Mouse (Mus musculus) hindbrain, embryonic 15.5 days (tissue): Measurements from ENCODE around the gene Bcl3. TPM values are rescaled to one million over a fixed set of nuclear protein-coding genes. Genes with fewer than 3 reads are reported as not detected.
A peak's percentile ranks its signal among the peaks of the same experiment; 100 is the strongest.
"Not testable (repeated sequence)": the region's sequence is repeated elsewhere in the genome, so short reads cannot be mapped to it uniquely, and the experiment has no call there.

Source experiments
- ATAC-seq: fragments of 200-750 bp; cut with Nextera tagmentation; 2 replicates; pipeline ENCODE4 v1.8.0; 2017; ENCODE audit warnings: low read depth, moderate number of reproducible peaks, moderate TSS enrichment; ENCODE audit not compliant: low FRiP score
- H3K27ac ChIP-seq: fragments of 300-500 bp; sonication (generic); replicated peaks from 2 replicates; pipeline ENCODE4 v1.5.1; 2015; ENCODE audit warnings: mild to moderate bottlenecking, inconsistent platforms
- H3K27me3 ChIP-seq: fragments of 300-500 bp; sonication (generic); 2 replicates; pipeline ENCODE4 v1.6.1; 2015; ENCODE audit warnings: control low read depth, inconsistent platforms
- H3K36me3 ChIP-seq: fragments of 300-500 bp; sonication (generic); 2 replicates; pipeline ENCODE4 v1.6.1; 2015; ENCODE audit warnings: control low read depth, inconsistent platforms
- H3K4me1 ChIP-seq: fragments of 300-500 bp; sonication (generic); replicated peaks from 2 replicates; pipeline ENCODE4 v1.6.1; 2015; ENCODE audit warnings: control low read depth, inconsistent platforms
- H3K4me2 ChIP-seq: fragments of 300-500 bp; sonication (generic); 2 replicates; pipeline ENCODE4 v1.6.1; 2015; ENCODE audit warnings: moderate library complexity, mild to moderate bottlenecking, inconsistent platforms
- H3K4me3 ChIP-seq: fragments of 300-500 bp; sonication (generic); 2 replicates; pipeline ENCODE4 v1.5.1; 2015; ENCODE audit warnings: mild to moderate bottlenecking, inconsistent platforms
- H3K9ac ChIP-seq: fragments of 300-500 bp; sonication (generic); 2 replicates; pipeline ENCODE4 v1.6.1; 2015; ENCODE audit warnings: inconsistent platforms
- H3K9me3 ChIP-seq: fragments of 300-500 bp; sonication (generic); 2 replicates; pipeline ENCODE4 v1.6.1; 2016; ENCODE audit warnings: control low read depth, inconsistent platforms
- WGBS: fragments of 180-500 bp; shearing (Covaris S2); methylation state at CpG from one replicate; pipeline ENCODE4 v1.1.7; 2015; 5-methylcytosine and 5-hydroxymethylcytosine counted together
- polyA plus RNA-seq: library from polyadenylated mRNA; unstranded; fragments of >200 nt; fragmentation: Nextera tagmentation; extraction: Ambion mirVana; gene quantifications from 2 replicates; pipeline ENCODE4 v1.2.1, GENCODE M21; 2015

The Bcl3 gene
- polyA plus RNA-seq, 1 experiment from 2014 or later, result 0.92 TPM

DNA sequence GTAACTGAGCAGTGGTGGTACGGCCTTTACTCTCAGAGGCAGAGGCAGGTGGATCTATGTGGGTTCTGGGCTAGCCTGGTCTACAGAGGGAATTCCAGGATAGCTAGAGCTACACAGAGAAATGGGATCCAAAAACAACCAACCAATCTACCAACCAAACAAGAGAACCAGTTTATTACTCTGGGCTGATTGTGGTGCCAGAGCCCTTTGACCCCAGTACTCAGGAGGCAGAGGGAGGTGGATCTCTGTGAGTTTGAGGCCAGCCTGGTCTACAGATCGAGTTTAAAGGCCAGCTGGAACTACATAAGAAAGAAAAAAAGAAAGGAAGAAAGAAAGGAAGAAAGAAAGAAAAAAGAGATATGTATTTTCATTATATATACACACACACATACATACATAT lies 27.3 kb downstream of the Bcl3 start:
- no peaks in the 10 kb centered on the region for H3K9me3 ChIP-seq
- H3K36me3 ChIP-seq, result no peaks in the 10 kb centered on the region
- WGBS, result 65% methylated on average over 2 of the region's 2 CpGs
- H3K4me3 ChIP-seq, result no peak overlapping the region
- no peaks in the 10 kb centered on the region; the same call in 1 of the 2 replicates for H3K4me1 ChIP-seq
- no peak overlapping the region for H3K9ac ChIP-seq
- no peak overlapping the region for H3K4me2 ChIP-seq
- H3K27me3 ChIP-seq, result peaks cover 37% of the 10 kb centered on the region
- no peak overlapping the region for H3K27ac ChIP-seq
- no peak for ATAC-seq

DNA sequence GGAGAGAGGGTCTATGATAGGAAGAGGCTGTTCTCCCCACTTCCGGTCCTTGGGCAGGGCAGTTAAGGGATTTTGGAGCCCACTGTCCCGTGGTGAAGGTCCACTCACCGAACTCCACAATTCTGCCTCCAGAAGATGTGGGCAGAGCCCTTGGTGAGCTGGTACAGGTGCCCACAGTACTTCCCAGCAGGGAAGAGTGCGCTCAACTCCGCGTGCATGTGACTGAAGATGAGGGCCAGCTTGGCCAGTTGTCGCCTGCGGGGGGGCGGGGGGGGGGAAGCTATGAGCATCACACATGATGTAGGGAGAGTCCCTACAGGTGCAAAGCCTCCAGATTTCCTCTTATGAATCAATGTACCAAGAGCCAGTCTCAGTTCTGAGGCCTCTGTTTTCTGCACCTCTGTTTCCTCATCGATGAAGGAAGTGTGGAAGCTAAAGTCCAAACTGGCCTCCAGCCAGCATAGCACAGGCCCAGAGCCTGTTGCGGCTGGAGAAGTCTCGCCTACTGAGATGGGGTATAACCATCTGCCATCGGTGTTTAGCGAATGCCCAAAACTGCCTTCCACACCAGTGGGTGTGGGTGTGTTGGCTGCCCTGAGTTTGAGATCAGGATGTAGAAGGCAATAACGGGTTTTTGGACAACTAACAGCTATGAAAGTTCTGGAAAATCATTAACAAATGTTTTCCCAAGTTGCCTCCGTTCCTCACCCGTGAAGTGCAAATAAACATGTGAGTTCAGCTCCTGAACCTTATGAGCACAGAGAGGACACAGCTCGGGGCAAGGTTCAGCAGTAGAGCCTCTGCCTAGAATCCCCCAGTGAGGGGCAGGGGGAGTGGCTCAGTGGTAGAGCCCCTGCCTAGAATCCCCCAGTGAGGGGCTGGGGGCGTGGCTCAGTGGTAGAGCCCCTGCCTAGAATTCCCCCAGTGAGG lies 29.6 kb downstream of the Bcl3 start:
- no peak overlapping the region for H3K27ac ChIP-seq
- peaks cover 4% of the 10 kb centered on the region for H3K4me1 ChIP-seq
- no peak overlapping the region for H3K9ac ChIP-seq
- H3K27me3 ChIP-seq, result peaks cover 37% of the 10 kb centered on the region
- WGBS, result 87% methylated on average over 19 of the region's 19 CpGs
- no peaks in the 10 kb centered on the region for H3K36me3 ChIP-seq
- H3K4me3 ChIP-seq, result no peak overlapping the region
- H3K4me2 ChIP-seq, result no peak overlapping the region
- ATAC-seq, result no peak
- H3K9me3 ChIP-seq, result no peaks in the 10 kb centered on the region

DNA sequence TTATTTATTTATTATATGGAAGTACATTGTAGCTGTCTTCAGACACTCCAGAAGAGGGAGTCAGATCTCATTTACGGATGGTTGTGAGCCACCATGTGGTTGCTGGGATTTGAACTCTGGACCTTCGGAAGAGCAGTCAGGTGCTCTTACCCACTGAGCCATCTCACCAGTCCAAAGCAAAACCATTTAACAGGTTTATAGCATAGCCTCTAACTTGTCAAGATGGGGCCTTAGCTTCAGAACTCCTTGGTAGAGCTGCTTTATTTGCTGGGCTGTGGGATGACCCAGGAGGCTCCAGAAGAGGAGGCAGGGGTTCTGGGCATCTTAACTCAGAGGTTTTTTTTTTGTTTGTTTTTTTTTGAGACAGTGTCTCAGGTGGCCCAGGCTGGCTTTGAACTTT lies 31.1 kb downstream of the Bcl3 start:
- H3K27ac ChIP-seq, H3K4me2 ChIP-seq, ATAC-seq, H3K36me3 ChIP-seq, H3K4me1 ChIP-seq, H3K4me3 ChIP-seq, H3K9me3 ChIP-seq, H3K9ac ChIP-seq: not testable (repeated sequence)
- WGBS, result 83% methylated on average over 2 of the region's 2 CpGs
- H3K27me3 ChIP-seq, result peaks cover 25% of the 10 kb centered on the region

DNA sequence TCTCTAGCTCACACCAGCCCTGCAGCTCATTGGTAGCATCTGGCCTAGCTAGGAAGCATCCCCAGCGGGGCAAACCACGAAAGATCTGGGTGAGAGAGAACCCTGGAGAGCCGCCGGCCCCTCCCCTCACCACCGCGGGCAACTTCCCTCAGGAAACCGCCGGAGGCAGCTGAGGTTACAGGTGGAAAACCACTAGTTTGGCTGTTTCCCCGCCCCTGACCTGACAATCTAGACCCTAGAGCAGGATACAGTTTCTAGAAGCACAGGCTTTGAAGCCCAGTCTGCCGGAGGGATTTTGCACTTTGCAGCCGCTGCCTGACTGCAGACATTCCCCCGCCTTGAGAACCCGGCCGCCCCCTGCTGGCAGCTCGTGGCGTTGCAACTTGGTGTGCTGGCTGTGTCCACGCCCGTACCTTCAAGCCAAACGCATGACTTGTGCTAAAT lies 32.6 kb downstream of the Bcl3 start:
- Histone ChIP-seq H3K9ac (peak overlapping the region; percentile 35; the same call in 1 of the 2 replicates), H3K4me2 (peak overlapping the region; percentile 70), H3K27ac (no peak overlapping the region), H3K4me3 (peak overlapping the region; percentile 35), H3K4me1 (peaks cover 4% of the 10 kb centered on the region; the same call in 1 of the 2 replicates), H3K9me3 (no peaks in the 10 kb centered on the region), H3K36me3 (no peaks in the 10 kb centered on the region), H3K27me3 (peaks cover 12% of the 10 kb centered on the region)
- peak; percentile 40 for ATAC-seq
- whole genome bisulfite sequencing, result 1% methylated on average over 19 of the region's 19 CpGs

DNA sequence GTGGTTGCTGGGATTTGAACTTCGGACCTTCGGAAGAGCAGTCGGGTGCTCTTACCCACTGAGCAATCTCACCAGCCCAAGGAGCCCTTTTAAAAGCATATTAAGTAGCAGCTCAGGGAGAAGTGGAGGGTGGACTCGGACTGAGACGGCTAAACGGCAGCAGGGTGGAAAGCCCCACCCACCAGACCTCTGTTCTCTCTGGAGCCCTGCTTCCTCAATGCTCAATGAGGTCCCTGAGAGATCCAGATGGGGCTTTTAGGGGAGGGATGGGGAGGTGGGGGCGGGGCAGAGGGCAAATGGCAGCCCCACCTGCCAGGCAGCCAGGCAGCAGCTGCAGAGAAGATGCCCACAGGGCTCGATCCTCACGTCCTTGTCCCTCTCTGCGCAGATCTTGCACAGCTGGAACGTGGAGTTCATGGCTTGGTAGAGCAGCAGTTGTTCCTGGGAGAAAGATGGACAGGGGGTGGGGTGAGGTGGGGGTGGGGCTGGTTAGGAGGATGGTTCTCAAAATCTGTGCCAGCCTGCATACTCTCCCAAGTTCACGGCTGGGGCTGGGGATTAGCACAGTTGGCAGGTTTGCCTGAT lies 36.6 kb downstream of the Bcl3 start:
- ATAC-seq, result no peak
- no peak overlapping the region for H3K9ac ChIP-seq
- no peaks in the 10 kb centered on the region for H3K9me3 ChIP-seq
- peaks cover 4% of the 10 kb centered on the region; the same call in 1 of the 2 replicates for H3K4me1 ChIP-seq
- no peak overlapping the region for H3K4me3 ChIP-seq
- H3K36me3 ChIP-seq, result no peaks in the 10 kb centered on the region
- H3K27me3 ChIP-seq, result peaks cover 6% of the 10 kb centered on the region
- WGBS, result 45% methylated on average over 12 of the region's 12 CpGs
- H3K4me2 ChIP-seq, result no peak overlapping the region
- no peak overlapping the region for H3K27ac ChIP-seq

DNA sequence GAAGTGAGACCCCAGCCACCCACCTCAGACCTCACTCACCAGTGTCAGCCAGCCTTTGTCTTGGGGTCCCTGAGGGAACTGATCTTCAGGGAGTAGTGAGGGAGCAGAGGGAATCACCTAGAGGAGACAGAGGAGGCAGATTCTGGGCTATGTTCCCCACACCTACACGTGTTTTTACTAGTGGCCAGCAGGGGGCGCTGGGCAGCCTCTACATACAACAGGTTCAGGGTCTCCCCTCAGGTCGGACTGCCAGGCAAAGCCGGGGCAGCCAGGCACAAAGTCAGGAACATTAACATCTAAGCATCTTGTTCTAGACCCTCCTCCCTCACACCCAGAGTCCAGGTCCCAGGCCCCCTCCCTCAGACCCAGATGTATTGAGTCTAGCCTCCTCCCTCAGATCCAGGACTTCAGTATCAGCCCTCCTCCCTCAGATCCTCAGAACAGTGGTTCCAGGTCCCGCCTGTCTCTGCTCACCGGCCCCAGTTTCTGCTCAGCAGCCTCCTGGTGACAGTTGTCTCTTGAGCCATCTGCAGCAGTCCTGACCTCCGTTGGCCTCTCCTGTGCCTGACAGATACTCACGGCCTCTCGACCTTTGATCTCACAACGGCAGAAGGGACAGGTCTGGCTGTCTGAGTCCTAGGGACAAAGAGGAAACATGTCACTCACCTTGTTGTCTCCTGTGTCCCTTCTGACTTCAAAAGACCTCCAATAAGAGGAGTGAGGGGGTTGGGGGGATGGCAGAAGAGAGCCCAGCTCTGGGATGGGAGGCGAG lies 37.6 kb downstream of the Bcl3 start:
- Histone ChIP-seq H3K4me3 (no peak overlapping the region), H3K36me3 (no peaks in the 10 kb centered on the region), H3K4me1 (peaks cover 4% of the 10 kb centered on the region; the same call in 1 of the 2 replicates), H3K9ac (no peak overlapping the region), H3K27ac (no peak overlapping the region), H3K9me3 (no peaks in the 10 kb centered on the region), H3K27me3 (no peaks in the 10 kb centered on the region), H3K4me2 (no peak overlapping the region)
- ATAC-seq, result no peak
- 40% methylated on average over 11 of the region's 11 CpGs for WGBS

DNA sequence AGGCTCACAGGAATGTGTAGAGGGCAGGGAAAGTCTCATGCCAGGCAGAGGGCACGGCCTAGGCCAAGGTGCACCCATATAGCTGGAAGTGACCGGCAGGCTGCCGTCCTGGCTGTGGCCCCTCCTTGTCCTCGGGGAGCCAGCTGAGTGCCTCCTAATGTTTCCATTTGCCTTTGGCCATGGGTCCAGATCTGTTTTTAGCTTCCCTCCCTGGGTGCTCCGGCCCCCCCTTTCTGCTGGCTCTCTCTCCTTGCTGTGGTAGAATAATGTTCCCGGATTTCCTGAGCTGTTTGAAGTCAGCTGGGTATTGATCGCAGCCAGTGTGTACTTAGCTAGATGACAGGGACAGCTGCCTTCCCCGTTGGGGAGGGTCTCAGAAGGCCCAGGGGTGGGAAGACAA lies 38.9 kb downstream of the Bcl3 start:
- H3K4me1 ChIP-seq, result no peaks in the 10 kb centered on the region
- H3K4me2 ChIP-seq, result no peak overlapping the region
- no peaks in the 10 kb centered on the region for H3K36me3 ChIP-seq
- no peak overlapping the region for H3K27ac ChIP-seq
- no peak for ATAC-seq
- H3K4me3 ChIP-seq, result no peak overlapping the region
- H3K9me3 ChIP-seq, result no peaks in the 10 kb centered on the region
- no peak overlapping the region for H3K9ac ChIP-seq
- 69% methylated on average over 8 of the region's 8 CpGs for WGBS
- no peaks in the 10 kb centered on the region for H3K27me3 ChIP-seq

DNA sequence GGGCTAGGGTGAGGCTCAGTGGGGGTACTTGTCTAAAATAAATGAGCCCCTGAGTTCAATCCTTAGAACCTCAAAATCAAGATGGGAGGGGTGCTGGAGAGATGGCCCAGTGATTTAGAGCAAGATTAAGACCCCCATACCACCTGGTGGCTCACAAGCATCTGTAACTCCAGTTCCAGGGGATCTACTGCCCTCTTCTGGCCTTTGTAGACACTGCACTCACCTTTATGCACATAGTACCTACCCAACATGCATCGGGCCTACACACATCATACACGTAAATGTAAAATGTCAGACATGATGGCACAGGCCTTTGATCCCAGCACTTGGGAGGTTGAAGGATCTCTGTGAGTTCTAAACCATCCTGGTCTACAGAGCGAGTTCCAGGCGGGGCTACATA lies 39.9 kb downstream of the Bcl3 start:
- no peak overlapping the region for H3K9ac ChIP-seq
- no peak for ATAC-seq
- WGBS, result 91% methylated on average over 4 of the region's 4 CpGs
- no peaks in the 10 kb centered on the region for H3K36me3 ChIP-seq
- no peaks in the 10 kb centered on the region for H3K4me1 ChIP-seq
- H3K9me3 ChIP-seq, result no peaks in the 10 kb centered on the region
- H3K27ac ChIP-seq, result no peak overlapping the region
- no peak overlapping the region for H3K4me2 ChIP-seq
- no peaks in the 10 kb centered on the region for H3K27me3 ChIP-seq
- H3K4me3 ChIP-seq, result no peak overlapping the region

DNA sequence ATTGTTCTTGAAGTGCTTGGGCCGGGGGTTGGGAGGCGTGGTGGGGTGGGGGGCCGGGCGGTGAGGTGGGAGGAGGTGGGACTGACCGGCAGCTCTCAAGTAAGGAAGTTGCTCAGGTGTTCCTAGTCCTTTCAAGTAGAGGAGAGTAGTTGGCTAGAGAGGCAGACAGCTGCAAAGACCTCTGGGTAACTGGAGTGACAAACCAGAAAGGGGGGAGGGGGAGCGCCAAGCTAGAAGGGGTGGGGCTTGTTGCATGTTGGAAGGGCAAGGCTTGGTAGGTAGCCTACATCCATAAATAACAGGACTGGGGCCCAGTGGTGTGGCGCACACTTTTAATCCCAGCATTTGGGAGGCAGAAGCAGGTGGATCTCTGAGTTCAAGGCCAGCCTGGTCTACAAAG lies 40.8 kb downstream of the Bcl3 start:
- no peak overlapping the region for H3K4me2 ChIP-seq
- WGBS, result 91% methylated on average over 7 of the region's 7 CpGs

DNA sequence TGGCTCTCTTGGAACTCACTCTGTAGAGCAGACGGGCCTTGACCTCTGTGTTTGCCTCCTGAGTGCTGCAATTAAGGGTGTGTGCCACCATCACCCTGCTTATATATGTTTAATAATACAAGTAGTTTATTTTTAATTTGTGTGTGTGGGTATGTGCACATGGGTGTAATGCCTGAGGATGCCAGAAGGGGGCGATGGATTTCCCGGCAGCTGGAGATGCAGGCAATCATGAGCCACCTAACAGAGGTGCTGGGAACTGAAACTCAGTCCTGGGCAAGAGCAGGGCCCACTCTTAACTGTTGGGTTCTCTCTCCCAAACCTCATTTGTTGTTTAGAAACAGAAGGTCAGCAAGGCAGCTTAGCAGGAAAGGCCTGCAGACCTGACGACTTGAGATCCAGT lies 42.7 kb downstream of the Bcl3 start:
- Histone ChIP-seq H3K4me1 (no peaks in the 10 kb centered on the region), H3K27ac (no peak overlapping the region), H3K9me3 (no peaks in the 10 kb centered on the region), H3K4me3 (no peak overlapping the region), H3K36me3 (no peaks in the 10 kb centered on the region), H3K27me3 (no peaks in the 10 kb centered on the region), H3K4me2 (no peak overlapping the region), H3K9ac (no peak overlapping the region)
- no peak for ATAC-seq
- WGBS, result 89% methylated on average over 4 of the region's 4 CpGs

More for the DNA sequence above, 40.8 kb downstream of the Bcl3 start:
- Histone ChIP-seq H3K27me3 (no peaks in the 10 kb centered on the region), H3K27ac (no peak overlapping the region), H3K4me3 (no peak overlapping the region), H3K9ac (no peak overlapping the region), H3K9me3 (no peaks in the 10 kb centered on the region), H3K4me1 (no peaks in the 10 kb centered on the region), H3K36me3 (no peaks in the 10 kb centered on the region)
- ATAC-seq, result no peak

DNA sequence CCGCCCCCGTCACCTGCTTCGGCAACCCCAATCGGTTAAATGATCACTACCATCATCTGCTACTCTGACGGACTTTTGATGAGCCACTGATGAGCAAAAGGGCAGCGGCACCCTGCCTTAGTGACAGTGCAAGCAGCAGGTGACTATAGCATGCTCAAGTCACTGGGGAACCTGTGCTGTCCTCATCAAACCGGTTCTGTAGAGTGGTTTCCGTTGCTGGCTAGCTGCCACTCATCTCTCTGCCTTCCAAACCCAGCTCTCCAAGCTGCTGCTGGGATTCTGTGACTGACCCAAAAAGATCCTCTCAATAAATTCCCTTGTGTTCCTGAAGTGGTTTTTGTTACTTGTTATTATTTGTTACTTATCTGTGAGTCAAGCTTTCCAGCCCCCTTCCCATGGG lies 43.9 kb downstream of the Bcl3 start:
- Histone ChIP-seq H3K4me2 (no peak overlapping the region), H3K27me3 (no peaks in the 10 kb centered on the region), H3K27ac (no peak overlapping the region), H3K9ac (no peak overlapping the region), H3K4me3 (no peak overlapping the region), H3K4me1 (no peaks in the 10 kb centered on the region), H3K36me3 (no peaks in the 10 kb centered on the region), H3K9me3 (no peaks in the 10 kb centered on the region)
- no peak for ATAC-seq
- 87% methylated on average over 8 of the region's 8 CpGs for WGBS
